Mouse (Mus musculus) CH12.LX (cell line): ENCODE measurements around the gene Tasp1. TPM values are rescaled to one million over a fixed set of nuclear protein-coding genes. Genes with fewer than 3 reads are reported as not detected.

Experiments
- DNase-seq: peaks from one replicate; pipeline ENCODE4 v3.0.0-alpha.2; 2013; ENCODE audit errors: extremely low read depth
- H3K27ac ChIP-seq: 2 replicates; pipeline ENCODE4 v1.5.1; 2012; ENCODE audit warnings: low read depth, mild to moderate bottlenecking, control low read depth, moderate library complexity; ENCODE audit not compliant: insufficient read depth
- H3K27me3 ChIP-seq: replicated peaks from 2 replicates; pipeline ENCODE3; 2012; ENCODE audit warnings: inconsistent platforms
- H3K36me3 ChIP-seq, 2 experiments: replicated peaks in 1 of 2; 2 replicates each; pipeline versions ENCODE3 to v1.6.1; 2012; ENCODE audit warnings: inconsistent platforms in 1 of 2, low read length in 1 of 2, mild to moderate bottlenecking in 1 of 2, mixed read lengths in 1 of 2, moderate library complexity in 1 of 2; ENCODE audit not compliant: control insufficient read depth in 1 of 2, insufficient read depth in 1 of 2
- H3K4me1 ChIP-seq, 2 experiments: 2 replicates each; pipeline ENCODE4 v1.6.1; 2012; ENCODE audit warnings: inconsistent platforms in 1 of 2, moderate library complexity in 1 of 2; ENCODE audit not compliant: insufficient read depth in 2 of 2, control insufficient read depth in 1 of 2
- H3K4me2 ChIP-seq: 2 replicates; pipeline ENCODE4 v1.6.1; 2012; ENCODE audit warnings: low read depth, mild to moderate bottlenecking, control low read depth; ENCODE audit not compliant: poor library complexity, insufficient read depth, severe bottlenecking
- H3K4me3 ChIP-seq, 3 experiments: fragments of 150-350 bp in 1 of 3; sonication (generic) in 1 of 3; replicated peaks in 1 of 3; 2 replicates each; pipeline versions ENCODE3 to v1.5.1; 2011 to 2012; ENCODE audit warnings: low read depth in 2 of 3, low read length in 2 of 3, mild to moderate bottlenecking in 2 of 3, moderate library complexity in 2 of 3, control low read depth in 1 of 3, improper control_type of control experiment in 1 of 3, inconsistent platforms in 1 of 3, mixed read lengths in 1 of 3; ENCODE audit not compliant: poor library complexity in 1 of 3
- H3K79me2 ChIP-seq: replicated peaks from 2 replicates; pipeline ENCODE4 v1.6.1; 2012; ENCODE audit warnings: mild to moderate bottlenecking, moderate library complexity; ENCODE audit not compliant: control insufficient read depth, poor library complexity, insufficient read depth, severe bottlenecking; ENCODE audit errors: extremely low read depth
- H3K9ac ChIP-seq: 2 replicates; pipeline ENCODE4 v1.6.1; 2012; ENCODE audit warnings: low read depth, mild to moderate bottlenecking, control low read depth, moderate library complexity; ENCODE audit not compliant: insufficient read depth
- H3K9me3 ChIP-seq: replicated peaks from 2 replicates; pipeline ENCODE3; 2012; ENCODE audit warnings: low read length, inconsistent platforms, mixed read lengths
- BHLHE40 ChIP-seq: IDR thresholded peaks from 2 replicates; pipeline ENCODE4 v1.6.1; 2011; ENCODE audit warnings: mild to moderate bottlenecking, low read depth, low read length, improper control_type of control experiment
- CHD1 ChIP-seq: IDR thresholded peaks from 2 replicates; pipeline ENCODE4 v1.6.1; 2012; ENCODE audit warnings: low read depth, low read length, improper control_type of control experiment, inconsistent platforms
- CHD2 ChIP-seq: IDR thresholded peaks from 2 replicates; pipeline ENCODE4 v1.6.1; 2011; ENCODE audit warnings: low read length, improper control_type of control experiment
- CTCF ChIP-seq, 2 experiments: IDR thresholded peaks in 1 of 2; conservative IDR thresholded peaks in 1 of 2; 2 replicates each; pipeline ENCODE4 v1.5.1; 2011 to 2012; ENCODE audit warnings: low read depth in 2 of 2, low read length in 2 of 2, improper control_type of control experiment in 1 of 2, inconsistent platforms in 1 of 2, mild to moderate bottlenecking in 1 of 2, moderate library complexity in 1 of 2
- ELF1 ChIP-seq: IDR thresholded peaks from 2 replicates; pipeline ENCODE4 v1.6.1; 2014; ENCODE audit warnings: low read depth, mild to moderate bottlenecking, inconsistent platforms, low read length, improper control_type of control experiment
- ETS1 ChIP-seq: conservative IDR thresholded peaks from 2 replicates; pipeline ENCODE4 v1.6.1; 2012; ENCODE audit warnings: low read depth, mild to moderate bottlenecking, inconsistent platforms, low read length, improper control_type of control experiment, moderate library complexity
- GABPA ChIP-seq: IDR thresholded peaks from 2 replicates; pipeline ENCODE4 v1.6.1; 2012; ENCODE audit warnings: low read depth, low read length, improper control_type of control experiment, inconsistent platforms; ENCODE audit not compliant: insufficient replicate concordance
- HCFC1 ChIP-seq: IDR thresholded peaks from 2 replicates; pipeline ENCODE4 v1.6.1; 2012; ENCODE audit warnings: low read depth, mild to moderate bottlenecking, inconsistent platforms, low read length, improper control_type of control experiment
- IRF4 ChIP-seq: IDR thresholded peaks from 2 replicates; pipeline ENCODE4 v1.6.1; 2014; ENCODE audit warnings: low read depth, mild to moderate bottlenecking, inconsistent platforms, low read length, improper control_type of control experiment
- KAT2A ChIP-seq: IDR thresholded peaks from 2 replicates; pipeline ENCODE4 v1.6.1; 2012; ENCODE audit warnings: low read length, improper control_type of control experiment, inconsistent platforms; ENCODE audit not compliant: insufficient replicate concordance
- MAX ChIP-seq: IDR thresholded peaks from 2 replicates; pipeline ENCODE4 v1.6.1; 2011; ENCODE audit warnings: low read length, improper control_type of control experiment
- MAZ ChIP-seq: IDR thresholded peaks from 2 replicates; pipeline ENCODE4 v1.6.1; 2012; ENCODE audit warnings: low read depth, mild to moderate bottlenecking, inconsistent platforms, low read length, improper control_type of control experiment, moderate library complexity
- MEF2A ChIP-seq: IDR thresholded peaks from 2 replicates; pipeline ENCODE4 v1.6.1; 2014; ENCODE audit warnings: low read depth, mild to moderate bottlenecking, inconsistent platforms, low read length, improper control_type of control experiment, borderline replicate concordance
- MXI1 ChIP-seq: IDR thresholded peaks from 2 replicates; pipeline ENCODE4 v1.6.1; 2011; ENCODE audit warnings: mild to moderate bottlenecking, low read depth, low read length, improper control_type of control experiment
- MYC ChIP-seq: IDR thresholded peaks from 2 replicates; pipeline ENCODE4 v1.6.1; 2011; ENCODE audit warnings: low read depth, mild to moderate bottlenecking, improper control_type of control experiment, low read length
- NELFE ChIP-seq: IDR thresholded peaks from 2 replicates; pipeline ENCODE4 v1.6.1; 2011; ENCODE audit warnings: low read depth, low read length, improper control_type of control experiment
- NRF1 ChIP-seq: IDR thresholded peaks from 2 replicates; pipeline ENCODE4 v1.6.1; 2014; ENCODE audit warnings: low read depth, mild to moderate bottlenecking, inconsistent platforms, low read length, improper control_type of control experiment, moderate library complexity
- POLR2A ChIP-seq: IDR thresholded peaks from 2 replicates; pipeline ENCODE4 v1.6.1; 2011; ENCODE audit warnings: low read depth, mild to moderate bottlenecking, improper control_type of control experiment, low read length
- POLR2AphosphoS2 ChIP-seq: IDR thresholded peaks from 2 replicates; pipeline ENCODE4 v1.6.1; 2011; ENCODE audit warnings: low read depth, low read length, improper control_type of control experiment
- RAD21 ChIP-seq: IDR thresholded peaks from 2 replicates; pipeline ENCODE4 v1.6.1; 2011; ENCODE audit warnings: low read depth, mild to moderate bottlenecking, low read length, improper control_type of control experiment, moderate library complexity
- SIN3A ChIP-seq: IDR thresholded peaks from 2 replicates; pipeline ENCODE4 v1.6.1; 2012; ENCODE audit warnings: low read length, improper control_type of control experiment, inconsistent platforms
- SMC3 ChIP-seq: IDR thresholded peaks from 2 replicates; pipeline ENCODE4 v1.6.1; 2011; ENCODE audit warnings: low read depth, low read length, improper control_type of control experiment
- TBP ChIP-seq: conservative IDR thresholded peaks from 2 replicates; pipeline ENCODE4 v1.6.1; 2011; ENCODE audit warnings: low read depth, low read length, improper control_type of control experiment
- TCF12 ChIP-seq: IDR thresholded peaks from 2 replicates; pipeline ENCODE4 v1.6.1; 2014; ENCODE audit warnings: low read depth, mild to moderate bottlenecking, inconsistent platforms, low read length, improper control_type of control experiment
- UBTF ChIP-seq: IDR thresholded peaks from 2 replicates; pipeline ENCODE4 v1.6.1; 2012; ENCODE audit warnings: low read depth, mild to moderate bottlenecking, inconsistent platforms, low read length, improper control_type of control experiment, moderate library complexity
- USF1 ChIP-seq: IDR thresholded peaks from 2 replicates; pipeline ENCODE4 v1.6.1; 2014; ENCODE audit warnings: low read depth, mild to moderate bottlenecking, inconsistent platforms, low read length, improper control_type of control experiment
- USF2 ChIP-seq: conservative IDR thresholded peaks from 2 replicates; pipeline ENCODE4 v1.6.1; 2011; ENCODE audit warnings: low read depth, low read length, improper control_type of control experiment
- ZMIZ1 ChIP-seq: IDR thresholded peaks from 2 replicates; pipeline ENCODE4 v1.6.1; 2012; ENCODE audit warnings: low read depth, mild to moderate bottlenecking, inconsistent platforms, low read length, improper control_type of control experiment
- ZNF384 ChIP-seq: IDR thresholded peaks from 2 replicates; pipeline ENCODE4 v1.6.1; 2012; ENCODE audit warnings: low read depth, low read length, improper control_type of control experiment, inconsistent platforms
- dilution Hi-C: fragments of 300-500 bp; cut with MboI; formaldehyde crosslinking; loops from 2 replicates; pipeline ENCODE4 v1.14.3; 2020; ENCODE audit warnings: low sequenced_read_pairs; ENCODE audit not compliant: extremely low pct_unique_long_range_greater_than_20kb, extremely low pct_ligation_motif_present
- in situ Hi-C: fragments of 300-500 bp; cut with MboI; formaldehyde crosslinking; loops from 3 replicates; pipeline ENCODE4 v1.14.3; 2019; ENCODE audit warnings: low sequenced_read_pairs, low pct_ligation_motif_present, low pct_unique_long_range_greater_than_20kb, mixed read lengths
- polyA plus RNA-seq: library from polyadenylated mRNA; unstranded; fragments of >175 nt; gene quantifications from 2 replicates; pipeline ENCODE4 v1.2.1, GENCODE M21; 2012; ENCODE audit warnings: low read depth; ENCODE audit not compliant: insufficient read length
- total RNA-seq, 2 experiments: library from RNA; depleted of rRNA; stranded (reverse); fragments of 300-350 nt in 1 of 2; fragments of >200 nt in 1 of 2; gene quantifications; 2 replicates each; pipeline ENCODE4 v1.2.3; 2012 to 2014

The Tasp1 gene
- total RNA-seq (2012; rRNA removed), result 28.9 and 30.6 TPM in 2 replicates
- total RNA-seq (2014; rRNA removed), result 64.5 and 75.2 TPM in 2 replicates
- 28.8 and 30.5 TPM in 2 replicates for polyA plus RNA-seq

- peaks cover 0 to 16% of the 10 kb centered on the region in 2 experiments for H3K36me3 ChIP-seq
- H3K9ac ChIP-seq, result peak within 1 kb of the TSS; percentile 67
- H3K4me2 ChIP-seq, result peak within 1 kb of the TSS; percentile 87
- peaks cover 4 to 15% of the 10 kb centered on the region in 2 experiments; a peak in 3 of 4 replicates for H3K4me1 ChIP-seq
- peak within 1 kb of the TSS; percentile 83 to 92 (median 90) for H3K4me3 ChIP-seq
- peaks cover 14% of the 10 kb centered on the region for H3K79me2 ChIP-seq
- TF ChIP-seq UBTF (peak; percentile 48; the same call in 1 of the 2 replicates), TBP (peak; percentile 94), RAD21 (no peak), GABPA (no peak; the same call in 1 of the 2 replicates), POLR2A (peak; percentile 92), TCF12 (peak; percentile 93), MXI1 (peak; percentile 93), BHLHE40 (peak; percentile 80), MEF2A (peak; percentile 53; the same call in 1 of the 2 replicates), ZNF384 (no peak), CHD2 (peak; percentile 53; the same call in 1 of the 2 replicates), IRF4 (peak; percentile 94), MAZ (0 out of 2 replicates have a peak, but pooled peaks have one; percentile 29), KAT2A (peak; percentile 48; the same call in 1 of the 2 replicates), ETS1 (0 out of 2 replicates have a peak, but pooled peaks have one; percentile 17), USF2 (peak; percentile 99), HCFC1 (peak; percentile 86), CTCF (conservative IDR thresholded peaks at IDR 0.05 in 1 of 2, IDR thresholded peaks at IDR 0.05 in 1 of 2; ENCODE audit: low read depth in 2 of 2, low read length in 2 of 2) (no peak), MYC (peak; percentile 60), NRF1 (peak; percentile 59), SMC3 (no peak), MAX (peak; percentile 98), ELF1 (peak; percentile 97), SIN3A (peak; percentile 98), CHD1 (no peak), USF1 (peak; percentile 99), NELFE (peak; percentile 92), ZMIZ1 (peak; percentile 93), POLR2AphosphoS2 (0 out of 2 replicates have a peak, but pooled peaks have one; percentile 80)
- H3K27me3 ChIP-seq, result peaks cover 1% of the 10 kb centered on the region
- no peaks in the 10 kb centered on the region for H3K9me3 ChIP-seq
- DNase-seq, result peak; percentile 97
- dilution Hi-C loops (no loop called here), in situ Hi-C loops (no loop called here)
- peak within 1 kb of the TSS; percentile 80 for H3K27ac ChIP-seq
These were observed at the start of gene Tasp1 for GRCm38 (mm10) chr2:140066353-140067314. Gene Tasp1 (minus strand): TSS chr2:140066805.
